Mouse (Mus musculus): ENCODE measurements around the gene Slc30a4. TPM values are rescaled to one million over a fixed set of nuclear protein-coding genes. Genes with fewer than 3 reads are reported as not detected.

The Slc30a4 gene
- polyA plus RNA-seq, 1 experiment from 2014 or later: 5.0 TPM

DNA sequence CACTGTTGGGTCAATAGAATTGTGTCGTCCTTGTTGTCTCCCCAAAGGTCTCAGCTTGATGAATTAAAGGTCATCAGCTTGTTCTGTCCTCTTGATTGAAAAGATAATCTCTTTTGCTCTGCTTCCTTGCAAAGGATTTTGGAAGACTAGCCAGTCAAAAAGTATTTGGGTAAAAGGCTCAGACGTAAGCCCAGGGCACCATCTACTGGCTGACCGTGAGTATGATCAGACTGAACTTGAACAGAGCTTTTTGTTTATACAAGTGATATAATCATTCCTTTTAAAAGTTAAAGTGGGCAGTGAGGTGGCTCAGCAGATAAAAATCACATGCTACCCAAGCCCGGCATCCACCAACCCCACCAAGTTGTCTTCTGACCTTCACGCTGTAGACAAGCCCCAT, 34.6 kb downstream of the Slc30a4 start:
- Histone ChIP-seq H3K9me3 (no peaks in the 10 kb centered on the region), H3K36me3 (replicated peaks) (no peaks in the 10 kb centered on the region), H3K4me3 (no peak overlapping the region), H3K27ac (replicated peaks) (no peak overlapping the region), H3K27me3 (replicated peaks; ENCODE audit: low read depth, poor library complexity, severe bottlenecking) (no peaks in the 10 kb centered on the region), H3K4me1 (no peaks in the 10 kb centered on the region)
- 53% methylated on average over 5 of the region's 5 CpGs for WGBS
- DNase-seq (ENCODE audit: low spot score): peak; percentile 31

DNA sequence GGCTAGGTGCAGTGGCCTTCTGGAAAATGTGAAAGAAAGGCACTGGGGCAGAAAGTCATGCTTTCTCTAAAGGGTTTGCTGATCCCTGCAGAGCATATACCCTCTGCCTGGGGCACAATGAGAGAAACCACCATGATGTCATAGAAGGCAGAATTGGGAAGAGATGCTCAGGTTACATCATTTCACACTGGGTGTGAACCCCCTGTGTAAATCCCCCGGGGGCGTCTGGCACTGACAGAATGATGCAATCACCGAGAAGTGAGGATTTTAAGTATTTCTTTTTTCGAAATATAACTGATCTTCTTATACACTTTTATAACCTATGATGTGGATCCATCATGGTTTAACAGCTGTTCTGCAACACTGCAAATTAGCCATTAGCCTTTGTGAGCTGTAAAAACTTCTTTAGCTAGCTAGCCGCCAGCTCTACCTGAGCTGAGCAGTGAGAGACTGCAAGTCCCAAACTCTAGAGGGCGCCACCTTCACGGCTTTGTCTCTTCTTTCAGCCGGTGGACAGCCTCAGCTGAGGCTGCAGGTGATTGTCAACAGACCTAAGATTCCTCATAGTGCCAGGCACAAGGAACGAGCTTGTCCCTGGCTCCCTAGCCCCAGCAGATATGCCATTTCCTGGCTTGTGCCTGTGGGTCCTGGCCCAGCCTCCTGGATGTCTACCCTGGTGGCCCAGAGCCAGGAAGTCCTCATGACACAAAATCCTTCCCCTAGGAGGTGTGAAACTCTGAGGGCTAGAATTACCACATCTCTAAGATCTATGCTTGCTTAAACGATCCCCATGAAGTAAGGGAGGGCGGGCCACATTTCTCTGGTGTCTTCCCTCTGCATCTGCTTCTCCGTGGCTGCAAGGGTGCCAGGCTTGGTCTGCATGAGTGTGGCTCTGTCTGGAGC, 36.2 kb downstream of the Slc30a4 start:
- 52% methylated on average over 12 of the region's 12 CpGs for WGBS

DNA sequence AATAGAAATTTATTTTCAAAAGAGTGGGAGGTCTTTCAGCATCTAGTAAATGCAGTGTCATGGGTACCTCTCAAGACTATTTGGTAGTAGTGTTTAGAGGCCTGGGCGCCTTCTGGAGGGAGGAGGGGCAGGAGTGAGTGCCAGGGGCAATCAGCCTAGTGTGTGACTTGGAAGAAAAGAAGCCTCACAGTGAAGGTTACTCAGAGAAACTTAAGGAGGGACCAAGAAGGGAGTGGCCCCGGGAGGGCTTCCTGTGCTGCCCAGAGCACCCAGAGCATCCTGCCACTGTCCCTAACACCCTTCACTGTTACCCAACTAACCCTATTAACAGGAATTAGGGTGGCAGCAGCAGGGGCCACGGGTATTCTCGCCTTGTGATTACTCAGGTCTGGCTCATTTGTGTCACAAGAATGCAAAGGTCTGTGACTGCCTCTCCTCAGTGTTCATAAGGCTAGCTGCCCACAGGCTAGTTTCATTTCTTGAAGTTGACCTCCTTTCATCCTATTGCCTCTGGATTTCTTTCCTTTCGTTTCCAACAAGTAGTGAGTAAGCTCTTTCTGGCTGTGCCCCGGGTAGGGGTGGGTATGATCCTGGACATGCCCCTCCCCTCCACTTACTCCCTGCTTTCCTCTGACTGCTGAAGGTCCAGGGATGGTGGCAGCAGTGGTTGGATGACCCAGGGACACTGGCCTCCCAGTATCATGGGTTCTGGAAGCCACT, 37.0 kb downstream of the Slc30a4 start:
- Histone ChIP-seq H3K4me3 (no peak overlapping the region), H3K9me3 (no peaks in the 10 kb centered on the region), H3K27ac (replicated peaks) (no peak overlapping the region), H3K36me3 (replicated peaks) (no peaks in the 10 kb centered on the region), H3K27me3 (replicated peaks; ENCODE audit: low read depth, poor library complexity, severe bottlenecking) (no peaks in the 10 kb centered on the region), H3K4me1 (no peaks in the 10 kb centered on the region)
- no peak for DNase-seq (ENCODE audit: low spot score)
- WGBS: 53% methylated on average over 6 of the region's 6 CpGs

More for the DNA sequence above, 36.2 kb downstream of the Slc30a4 start:
- Histone ChIP-seq H3K27me3 (replicated peaks; ENCODE audit: low read depth, poor library complexity, severe bottlenecking) (no peaks in the 10 kb centered on the region), H3K4me3 (no peak overlapping the region), H3K9me3 (no peaks in the 10 kb centered on the region), H3K36me3 (replicated peaks) (no peaks in the 10 kb centered on the region), H3K27ac (replicated peaks) (no peak overlapping the region), H3K4me1 (no peaks in the 10 kb centered on the region)
- DNase-seq (ENCODE audit: low spot score): peak; percentile 53

DNA sequence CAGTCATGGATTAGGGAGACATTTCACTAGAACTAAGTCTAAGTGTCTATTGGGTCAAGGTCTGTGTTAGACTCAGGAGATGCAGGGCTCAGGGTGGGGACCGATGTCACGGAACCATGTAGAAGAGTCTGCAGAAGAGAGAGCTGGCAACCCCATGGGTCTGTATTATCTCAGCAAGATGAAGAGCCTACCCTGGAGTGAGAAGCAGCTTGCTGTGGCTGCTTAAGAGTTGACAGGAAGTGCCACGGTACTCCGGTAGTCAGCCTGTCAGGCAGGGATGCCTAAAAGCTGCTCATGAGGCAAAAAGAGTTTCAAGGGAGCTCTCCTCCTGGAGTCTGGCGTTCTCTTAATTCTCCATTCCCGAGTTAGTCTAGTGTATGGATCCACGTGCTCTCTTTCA, 42.6 kb downstream of the Slc30a4 start:
- no peak for DNase-seq (ENCODE audit: low spot score)
- Histone ChIP-seq H3K27me3 (replicated peaks; ENCODE audit: low read depth, poor library complexity, severe bottlenecking) (no peaks in the 10 kb centered on the region), H3K36me3 (replicated peaks) (no peaks in the 10 kb centered on the region), H3K27ac (replicated peaks) (no peak overlapping the region), H3K4me1 (0 out of 2 replicates have a peak, but pooled peaks cover 3% of the 10 kb centered on the region), H3K4me3 (no peak overlapping the region), H3K9me3 (no peaks in the 10 kb centered on the region)
- 87% methylated on average over 7 of the region's 7 CpGs for WGBS

DNA sequence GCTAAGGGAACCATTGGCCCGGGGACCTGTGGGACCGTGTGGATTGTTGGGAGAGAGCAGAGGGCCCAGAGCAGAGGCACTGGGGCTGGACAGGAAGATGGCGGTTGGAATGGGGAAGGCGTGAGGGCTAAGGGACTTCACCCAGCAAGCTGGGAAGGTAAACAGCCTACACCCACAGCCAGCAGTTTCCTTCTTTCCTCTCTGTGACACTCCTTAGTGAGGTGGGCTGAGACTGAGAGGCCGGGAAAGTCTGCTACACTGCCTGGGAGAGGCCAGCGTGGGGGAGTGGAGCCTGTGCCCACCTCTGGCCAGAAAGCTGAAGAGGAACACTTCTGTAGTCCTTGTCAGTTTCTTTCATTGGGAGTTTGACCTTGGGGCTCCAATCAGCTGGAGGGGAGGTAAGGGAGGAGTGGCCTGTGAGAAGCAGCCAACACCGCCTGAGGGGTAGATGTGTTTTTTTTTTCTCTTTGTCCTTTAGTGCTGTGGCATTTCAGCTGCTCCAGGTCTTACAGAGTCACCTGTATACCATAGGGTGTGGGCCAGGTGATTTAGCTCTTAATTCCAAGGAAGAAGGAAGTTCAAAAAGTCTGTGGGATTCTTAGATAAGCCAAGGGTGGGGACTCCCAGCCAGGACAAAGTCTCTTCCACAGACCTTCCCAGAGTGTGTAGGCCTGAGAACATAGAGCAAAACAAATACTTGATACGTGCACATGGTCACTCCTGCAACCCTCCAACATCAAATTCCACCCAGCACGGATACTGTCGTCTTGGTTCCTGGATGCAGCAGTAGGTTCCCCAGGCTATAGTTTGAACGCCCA, 44.5 kb downstream of the Slc30a4 start:
- Histone ChIP-seq H3K4me3 (no peak overlapping the region), H3K27me3 (replicated peaks; ENCODE audit: low read depth, poor library complexity, severe bottlenecking) (no peaks in the 10 kb centered on the region), H3K27ac (replicated peaks) (no peak overlapping the region), H3K4me1 (0 out of 2 replicates have a peak, but pooled peaks cover 3% of the 10 kb centered on the region), H3K36me3 (replicated peaks) (no peaks in the 10 kb centered on the region), H3K9me3 (no peaks in the 10 kb centered on the region)
- 81% methylated on average over 11 of the region's 11 CpGs for WGBS
- no peak for DNase-seq (ENCODE audit: low spot score)

DNA sequence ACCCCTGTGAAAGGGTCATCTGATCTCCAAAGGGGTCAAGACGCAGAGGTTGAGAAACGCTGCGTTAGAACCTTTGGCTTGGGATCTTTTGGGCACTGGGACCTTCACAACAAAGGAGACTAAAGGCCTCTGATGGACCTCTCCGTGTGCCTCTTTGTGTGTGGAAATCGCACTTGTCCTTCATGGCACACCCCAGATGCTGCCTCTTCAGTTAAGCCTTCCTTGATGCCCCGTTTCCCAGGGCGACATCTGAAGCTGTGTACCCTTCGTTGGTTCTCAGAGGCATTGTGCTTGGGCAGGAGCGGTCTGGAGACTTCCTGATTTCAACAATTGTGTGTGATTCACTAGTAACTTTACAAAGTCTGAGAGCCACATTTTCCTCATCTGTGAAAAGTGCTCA, 45.7 kb downstream of the Slc30a4 start:
- WGBS: 83% methylated on average over 9 of the region's 9 CpGs
- Histone ChIP-seq H3K27me3 (replicated peaks; ENCODE audit: low read depth, poor library complexity, severe bottlenecking) (no peaks in the 10 kb centered on the region), H3K36me3 (replicated peaks) (no peaks in the 10 kb centered on the region), H3K9me3 (no peaks in the 10 kb centered on the region), H3K4me1 (0 out of 2 replicates have a peak, but pooled peaks cover 3% of the 10 kb centered on the region), H3K4me3 (no peak overlapping the region), H3K27ac (replicated peaks) (no peak overlapping the region)
- no peak for DNase-seq (ENCODE audit: low spot score)

DNA sequence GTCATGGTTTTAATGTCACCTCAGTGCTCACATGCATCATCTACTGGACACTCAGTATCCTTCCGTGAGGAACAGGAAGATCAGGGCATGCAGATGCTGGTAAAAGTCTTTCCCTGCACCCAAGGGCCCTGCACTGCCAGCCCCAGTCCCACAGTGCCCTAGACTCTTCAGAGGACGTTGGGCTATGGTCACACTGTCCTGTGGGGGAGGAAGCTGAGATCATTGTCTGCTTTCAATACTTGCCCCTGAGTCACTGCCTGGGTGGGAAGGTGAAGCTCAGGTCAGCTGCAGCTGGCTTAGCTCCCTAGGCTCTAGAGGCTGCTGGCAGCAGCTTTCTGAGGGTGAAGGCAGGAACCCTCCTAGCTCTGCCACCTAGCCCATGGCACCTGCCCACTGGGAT, 46.4 kb downstream of the Slc30a4 start:
- 78% methylated on average over 2 of the region's 2 CpGs for WGBS
- no peaks in the 10 kb centered on the region for H3K9me3 ChIP-seq
- H3K36me3 ChIP-seq (replicated peaks): no peaks in the 10 kb centered on the region
- no peaks in the 10 kb centered on the region for H3K27me3 ChIP-seq (replicated peaks; ENCODE audit: low read depth, poor library complexity, severe bottlenecking)
- H3K27ac ChIP-seq (replicated peaks): no peak overlapping the region
- H3K4me3 ChIP-seq: no peak overlapping the region
- no peak for DNase-seq (ENCODE audit: low spot score)
- 0 out of 2 replicates have a peak, but pooled peaks cover 3% of the 10 kb centered on the region for H3K4me1 ChIP-seq

DNA sequence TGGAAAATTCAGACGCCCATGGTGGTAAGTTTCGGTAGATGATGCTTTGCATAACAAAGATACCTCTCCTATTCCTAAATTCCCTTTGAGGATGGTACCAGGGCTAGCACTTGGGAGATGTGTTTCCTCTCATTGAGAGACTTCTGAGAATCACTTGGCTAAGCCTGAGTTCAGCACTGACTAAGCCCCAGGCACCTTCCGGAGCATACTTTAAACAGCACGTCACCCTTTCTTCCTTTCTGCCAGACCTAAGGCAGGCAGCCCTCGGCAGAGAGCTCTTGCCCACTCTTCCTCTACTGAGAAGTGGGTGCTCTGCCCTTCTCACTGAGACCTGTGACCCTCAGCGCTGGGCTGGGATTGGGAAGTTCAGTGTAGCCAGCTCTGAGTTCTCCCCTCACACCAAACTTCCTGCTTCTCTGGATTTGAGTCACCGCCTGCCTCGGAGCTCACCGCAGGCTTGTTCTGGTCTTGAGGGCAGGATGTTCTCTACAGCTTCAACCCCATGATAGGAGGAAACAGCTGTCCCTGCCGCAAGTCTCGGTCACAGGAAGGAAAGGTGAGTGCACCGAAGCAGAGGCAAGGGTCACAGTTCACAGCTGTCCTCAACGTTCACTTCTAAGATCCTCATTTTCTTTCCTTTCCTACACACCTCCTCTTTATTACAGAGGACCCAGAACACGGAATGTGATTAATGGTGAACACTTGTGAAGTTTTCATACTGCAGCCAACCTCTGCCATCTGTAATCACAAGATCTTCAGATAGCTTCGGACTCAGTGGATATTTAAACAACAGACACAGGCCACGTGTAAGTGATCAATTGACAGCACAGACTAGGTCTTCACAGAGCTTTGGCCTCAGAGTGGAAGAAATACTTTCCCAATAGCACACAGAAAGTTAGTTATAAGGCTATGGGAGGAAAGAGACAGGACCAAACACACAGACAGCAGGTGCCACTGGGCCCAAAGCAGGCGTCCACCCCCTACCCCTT, 50.1 kb downstream of the Slc30a4 start:
- Histone ChIP-seq H3K27me3 (replicated peaks; ENCODE audit: low read depth, poor library complexity, severe bottlenecking) (no peaks in the 10 kb centered on the region), H3K27ac (replicated peaks) (no peak overlapping the region), H3K9me3 (no peaks in the 10 kb centered on the region), H3K4me1 (no peaks in the 10 kb centered on the region), H3K36me3 (replicated peaks) (no peaks in the 10 kb centered on the region), H3K4me3 (no peak overlapping the region)
- no peak for DNase-seq (ENCODE audit: low spot score)
- 62% methylated on average over 17 of the region's 17 CpGs for WGBS

DNA sequence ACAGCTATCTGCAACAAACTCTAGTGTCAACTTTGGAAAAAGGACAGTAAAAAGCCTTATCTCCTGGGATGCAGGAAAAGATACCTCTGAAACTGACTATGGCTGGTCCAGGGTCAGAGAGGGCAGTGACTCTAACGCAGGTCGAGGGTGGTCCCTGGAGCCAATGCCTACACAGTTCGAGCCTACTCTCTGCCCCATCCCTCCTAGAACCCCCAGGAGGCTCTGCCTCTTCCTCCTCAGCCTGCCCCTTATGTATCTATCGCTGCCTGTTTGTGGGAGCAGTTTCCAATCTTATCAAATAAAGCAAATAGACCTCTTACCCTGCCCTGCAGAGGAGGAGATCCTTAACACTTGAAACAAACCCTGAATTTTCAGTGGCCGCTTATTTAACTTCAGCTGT, 63.8 kb downstream of the Slc30a4 start:
- peaks cover 33% of the 10 kb centered on the region for H3K27me3 ChIP-seq (replicated peaks; ENCODE audit: low read depth, poor library complexity, severe bottlenecking)
- no peaks in the 10 kb centered on the region for H3K9me3 ChIP-seq
- H3K4me1 ChIP-seq: no peaks in the 10 kb centered on the region
- peaks cover 11% of the 10 kb centered on the region for H3K36me3 ChIP-seq (replicated peaks)
- H3K4me3 ChIP-seq: no peak overlapping the region
- no peak for DNase-seq (ENCODE audit: low spot score)
- WGBS: 45% methylated on average over 5 of the region's 5 CpGs
- no peak overlapping the region for H3K27ac ChIP-seq (replicated peaks)

DNA sequence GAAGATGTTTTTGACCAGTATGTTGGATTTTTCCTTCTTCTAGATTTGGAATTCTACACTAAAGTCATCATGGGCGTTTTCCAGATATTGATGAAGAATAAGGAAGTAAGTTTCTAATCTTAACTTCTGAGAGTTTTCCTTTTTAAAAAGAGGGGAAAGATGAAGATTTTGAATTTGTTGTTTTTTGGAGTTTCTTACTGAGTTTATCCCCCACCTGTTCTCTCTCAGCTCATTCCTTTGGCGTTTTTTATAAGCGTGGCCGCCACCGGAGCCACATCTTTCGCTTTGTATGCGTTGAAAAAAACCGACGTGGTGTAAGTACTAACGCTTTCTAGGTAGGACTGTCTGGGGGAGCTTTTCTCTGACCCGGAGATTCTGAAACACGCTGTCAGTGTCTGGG, 64.4 kb downstream of the Slc30a4 start:
- Histone ChIP-seq H3K27me3 (replicated peaks; ENCODE audit: low read depth, poor library complexity, severe bottlenecking) (peaks cover 33% of the 10 kb centered on the region), H3K4me3 (peak overlapping the region; percentile 59), H3K27ac (replicated peaks) (no peak overlapping the region), H3K9me3 (no peaks in the 10 kb centered on the region), H3K36me3 (replicated peaks) (peaks cover 18% of the 10 kb centered on the region), H3K4me1 (no peaks in the 10 kb centered on the region)
- no peak for DNase-seq (ENCODE audit: low spot score)
- WGBS: 38% methylated on average over 12 of the region's 12 CpGs

DNA sequence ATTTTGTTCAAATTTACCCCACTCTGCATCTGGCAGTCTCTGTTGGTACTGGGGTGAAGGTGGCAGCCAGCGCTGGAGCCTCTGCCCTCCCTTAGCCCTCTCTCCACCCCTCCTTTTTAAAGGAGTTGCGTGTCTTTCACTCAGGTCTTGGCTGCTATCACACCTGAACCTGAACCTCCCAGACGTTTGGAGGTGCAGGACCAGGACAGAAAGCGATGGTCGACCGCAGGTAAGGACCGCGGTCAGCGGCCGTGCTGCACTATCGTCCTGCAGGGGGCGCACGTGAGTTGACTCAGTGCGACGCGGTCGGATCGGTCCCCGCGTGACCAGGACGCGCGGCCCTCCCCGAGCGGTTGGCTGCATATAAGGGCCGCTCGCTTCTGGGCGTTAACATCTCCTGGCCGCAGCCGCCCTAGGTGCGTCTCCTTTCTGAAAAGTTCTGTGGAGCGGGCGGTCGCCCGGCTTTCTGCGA, 64.9 kb downstream of the Slc30a4 start:
- H3K4me1 ChIP-seq: no peaks in the 10 kb centered on the region
- peaks cover 33% of the 10 kb centered on the region for H3K27me3 ChIP-seq (replicated peaks; ENCODE audit: low read depth, poor library complexity, severe bottlenecking)
- H3K9me3 ChIP-seq: no peaks in the 10 kb centered on the region
- H3K4me3 ChIP-seq: peak overlapping the region; percentile 59
- H3K36me3 ChIP-seq (replicated peaks): peaks cover 22% of the 10 kb centered on the region
- no peak overlapping the region for H3K27ac ChIP-seq (replicated peaks)
- 1% methylated on average over 36 of the region's 36 CpGs for WGBS
- DNase-seq (ENCODE audit: low spot score): peak; percentile 83

Measured in embryonic facial prominence, embryonic 10.5 days (tissue).